Mouse (Mus musculus): ENCODE data around the gene Slc15a5.

- TF ChIP-seq CTCF (IDR thresholded peaks at IDR 0.05; ENCODE audit: control insufficient read depth, insufficient read depth, insufficient replicate concordance, low read depth, low read length) (no peak), POLR2A (IDR thresholded peaks at IDR 0.05; ENCODE audit: control insufficient read depth, low read depth, low read length) (no peak)
Measured at GRCm38 (mm10) chr6:137936268-137936667, 143.4 kb downstream of the Slc15a5 start.
